Mouse (Mus musculus) cerebellum, adult 8-10 months (tissue): ENCODE measurements around the gene Baiap3.
A peak's percentile ranks its signal among the peaks of the same experiment; 100 is the strongest.
"Not testable (repeated sequence)": the region's sequence is repeated elsewhere in the genome, so short reads cannot be mapped to it uniquely, and the experiment has no call there.

Experiments
- DNase-seq: peaks from one replicate; pipeline ENCODE4 v3.0.0; 2022

Baiap3 gene

DNA sequence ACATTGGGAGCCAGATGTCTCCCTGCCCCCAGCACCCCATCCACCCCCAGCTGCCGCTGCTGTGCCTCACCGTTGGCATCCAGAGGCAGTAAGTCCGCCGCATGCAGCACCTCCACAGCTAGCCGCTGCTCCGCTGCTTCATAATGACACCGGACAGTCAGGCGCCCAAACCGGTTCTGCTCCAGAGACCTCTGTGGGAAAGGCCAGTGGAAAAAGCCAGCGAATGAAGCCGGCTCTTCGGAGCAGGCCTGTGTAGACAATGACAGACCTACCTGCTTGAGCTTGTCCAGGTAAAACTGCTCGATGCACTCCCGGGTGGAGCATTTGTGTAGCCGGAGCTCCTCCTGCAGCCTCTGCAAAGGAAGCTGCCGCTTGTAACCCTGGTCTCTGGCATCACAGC lies 11.9 kb downstream of the Baiap3 start:
- no peak for DNase-seq

GRCm38 (mm10) chr17:25243131-25243780 lies 12.9 kb downstream of the Baiap3 start:
- no peak for DNase-seq

- peak; percentile 76 for DNase-seq
These were observed 16.2 kb downstream of the Baiap3 start, which contains the start of the genes Gnptg and Tsr3 for GRCm38 (mm10) chr17:25239695-25240636. TSS of gene Gnptg (minus strand) at chr17:25240124. TSS of gene Tsr3 (plus strand) at chr17:25240170.

GRCm38 (mm10) chr17:25235635-25236034 lies 20.5 kb downstream of the Baiap3 start:
- no peak for DNase-seq

- DNase-seq, result not testable (repeated sequence)
These were observed 24.5 kb downstream of the Baiap3 start for GRCm38 (mm10) chr17:25231621-25232020.

DNA sequence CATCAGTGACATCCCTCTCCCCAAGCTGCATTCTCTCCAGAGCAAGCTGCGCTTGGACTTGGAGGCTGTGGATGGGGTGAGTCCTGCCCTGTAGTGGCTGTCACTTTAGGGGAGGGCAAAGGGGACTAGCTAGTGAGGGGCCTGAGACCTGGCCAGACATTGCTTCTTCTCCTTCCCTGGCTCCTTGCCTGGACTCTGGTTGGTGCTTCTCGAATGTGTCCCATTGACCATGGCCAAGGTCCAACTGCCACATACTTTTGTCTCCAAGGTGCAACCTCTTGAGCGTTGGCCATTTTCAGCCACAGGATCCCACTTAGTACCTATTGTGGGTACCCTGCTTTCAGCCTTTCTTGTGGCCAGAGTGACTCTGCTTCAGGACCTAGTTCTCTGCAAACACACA lies 25.5 kb downstream of the Baiap3 start:
- DNase-seq, result no peak

- DNase-seq, result not testable (repeated sequence)
These were observed 26.0 kb downstream of the Baiap3 start for GRCm38 (mm10) chr17:25230014-25230655.

DNA sequence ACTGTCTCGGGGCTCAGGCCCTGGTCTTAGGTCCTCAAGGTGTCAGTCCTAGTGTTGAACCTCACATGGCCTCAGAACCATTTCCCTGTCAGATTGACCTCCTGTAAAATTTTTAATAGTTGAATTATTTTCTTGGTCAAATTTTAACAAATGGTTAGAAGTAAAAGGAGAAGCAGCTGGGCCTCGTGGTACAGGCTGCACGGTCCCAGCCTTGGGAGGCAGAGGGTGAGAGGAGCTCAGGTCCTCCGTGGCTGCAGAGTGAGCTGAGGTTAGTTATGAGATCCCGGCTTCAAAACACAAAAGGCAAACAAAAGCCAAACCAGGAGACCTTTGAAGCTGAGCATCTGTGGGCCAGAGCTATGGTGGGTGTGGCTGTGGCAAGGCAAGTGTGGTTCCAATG lies 28.2 kb downstream of the Baiap3 start:
- no peak for DNase-seq

DNA sequence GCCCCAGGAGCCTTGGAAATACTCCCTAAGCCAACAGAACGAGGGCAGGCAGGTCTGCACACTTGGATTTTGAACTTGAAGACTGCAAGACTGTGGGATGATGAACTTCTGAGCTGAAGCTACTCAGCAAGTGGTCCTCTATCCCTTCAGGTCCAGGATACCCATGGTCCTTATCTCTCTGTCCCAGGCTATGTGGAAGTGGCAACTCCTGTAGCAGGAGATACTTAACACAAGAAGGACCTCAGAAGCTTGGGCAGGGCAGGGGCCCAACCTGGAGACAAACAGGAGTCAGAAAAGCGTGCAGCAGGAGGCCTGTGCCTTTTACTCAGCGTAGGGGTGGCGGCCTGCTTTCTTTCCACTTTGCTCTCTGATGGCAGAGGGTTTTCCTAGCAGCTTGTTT lies 30.5 kb downstream of the Baiap3 start:
- no peak for DNase-seq

DNA sequence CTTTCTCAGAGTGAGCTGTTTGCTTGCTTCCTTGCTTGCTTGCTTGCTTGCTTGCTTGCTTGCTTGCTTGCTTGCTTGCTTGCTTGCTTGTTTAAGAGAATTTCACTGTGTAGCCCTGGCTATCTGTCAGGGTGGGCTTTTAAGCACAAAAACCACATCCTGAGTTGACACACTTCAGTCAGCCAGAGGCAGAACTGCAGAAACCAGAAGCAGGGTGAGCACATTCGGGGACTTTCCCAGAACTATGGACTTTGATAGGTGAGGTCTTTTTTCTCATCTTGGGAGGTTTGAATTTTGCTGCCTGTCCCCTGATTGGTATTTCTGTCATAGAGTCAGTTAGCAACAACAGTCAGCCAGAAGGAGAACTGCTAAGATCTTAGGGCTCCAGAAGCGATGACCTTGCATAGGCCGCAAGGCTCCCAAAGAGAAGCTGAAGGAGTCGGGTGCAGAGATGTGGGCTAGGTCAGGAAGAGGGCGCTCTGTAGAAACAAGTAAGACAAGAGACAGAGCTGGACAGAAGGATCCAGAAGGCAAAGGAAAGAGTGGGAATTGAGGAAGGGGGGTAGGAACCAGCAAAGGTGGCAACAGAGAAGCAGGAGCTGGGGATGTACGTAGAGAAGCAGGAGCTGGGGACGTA lies 31.5 kb downstream of the Baiap3 start:
- no peak for DNase-seq

DNA sequence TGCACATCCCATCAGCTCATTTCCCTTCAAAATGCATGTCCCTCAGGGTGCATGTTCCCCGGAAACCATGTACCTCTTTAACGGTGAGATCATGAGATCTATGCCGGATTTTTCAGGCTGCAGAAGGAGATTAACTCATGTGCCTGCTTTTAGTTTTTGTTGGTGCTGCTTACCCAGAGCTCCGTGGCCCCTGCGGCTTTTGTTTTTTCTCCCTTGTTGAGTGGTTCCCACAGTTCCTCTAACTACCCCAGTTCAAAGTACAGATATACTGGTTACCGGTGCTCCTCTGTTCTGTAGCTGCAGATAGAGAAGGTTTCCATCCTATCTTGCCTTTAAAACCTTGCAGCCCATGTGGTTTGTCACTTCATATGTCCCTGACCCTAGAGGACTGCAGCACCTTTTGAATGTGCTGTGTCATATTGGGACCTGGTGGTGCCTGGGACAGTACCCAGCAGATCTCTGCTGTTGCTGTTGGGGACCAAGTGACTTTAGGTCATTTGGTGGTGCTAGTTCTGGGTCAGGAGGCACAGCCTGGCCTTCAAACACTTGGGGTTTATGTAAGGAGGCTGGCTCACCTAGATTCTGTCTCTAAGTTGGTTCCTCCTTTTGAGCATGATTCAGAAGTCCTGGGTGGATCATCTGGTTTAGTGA lies 33.1 kb downstream of the Baiap3 start:
- no peak for DNase-seq

- peak; percentile 54 for DNase-seq
These were observed 33.6 kb downstream of the Baiap3 start for GRCm38 (mm10) chr17:25222504-25222940.

DNA sequence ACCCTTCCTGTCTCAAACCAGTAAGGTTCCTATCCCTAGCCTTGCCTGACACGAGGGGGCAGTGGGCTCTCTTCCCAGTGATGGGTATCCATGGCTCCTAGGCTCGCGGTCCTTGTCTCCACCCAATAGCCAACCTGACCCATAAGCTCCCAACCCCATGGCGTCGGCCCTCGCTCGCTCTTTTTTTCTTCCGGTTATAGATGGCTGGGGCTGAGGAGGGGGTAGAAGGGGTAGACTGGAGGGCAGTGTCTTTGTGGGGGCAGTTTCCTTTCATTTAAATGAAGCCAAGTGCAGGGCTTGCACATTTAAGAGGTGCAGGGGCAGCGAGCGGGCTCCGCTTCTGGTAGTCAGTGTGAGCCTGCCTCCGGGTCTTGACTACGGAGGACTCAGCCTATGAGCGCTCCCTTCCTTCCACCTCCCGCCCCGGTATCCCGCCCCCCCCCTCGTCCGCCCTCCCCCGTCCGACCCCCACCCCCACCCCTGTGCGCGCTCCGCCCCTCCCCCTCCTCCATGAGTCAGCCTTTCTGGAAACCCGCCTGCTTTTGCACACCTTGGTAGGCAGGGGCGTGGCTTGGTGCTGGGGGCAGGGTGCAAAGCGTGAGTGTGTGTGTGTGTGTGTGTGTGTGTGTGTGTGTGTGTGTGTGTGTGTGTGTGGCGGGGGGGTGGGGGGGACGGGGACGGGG lies 34.2 kb downstream of the Baiap3 start:
- DNase-seq, result peak; percentile 76

DNA sequence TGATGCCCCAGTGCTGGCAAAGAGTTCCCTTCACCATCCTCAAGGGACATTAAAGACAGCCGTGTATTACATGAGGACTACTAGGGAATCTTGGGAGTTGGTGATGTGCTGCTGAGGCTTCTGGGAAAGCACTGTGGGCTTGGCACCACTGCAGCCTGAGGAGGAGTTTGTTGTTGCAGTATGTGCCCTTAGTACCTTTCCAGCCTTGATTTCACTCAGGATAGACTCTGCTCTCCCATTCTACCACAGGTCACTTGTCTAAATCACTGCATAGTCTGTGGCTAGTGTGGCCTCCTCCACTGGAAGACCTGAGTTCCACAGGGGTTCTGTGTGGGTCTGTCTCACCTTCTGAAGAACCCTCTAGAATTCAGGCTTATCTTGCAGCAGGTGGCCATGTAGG lies 35.4 kb downstream of the Baiap3 start:
- no peak for DNase-seq

DNA sequence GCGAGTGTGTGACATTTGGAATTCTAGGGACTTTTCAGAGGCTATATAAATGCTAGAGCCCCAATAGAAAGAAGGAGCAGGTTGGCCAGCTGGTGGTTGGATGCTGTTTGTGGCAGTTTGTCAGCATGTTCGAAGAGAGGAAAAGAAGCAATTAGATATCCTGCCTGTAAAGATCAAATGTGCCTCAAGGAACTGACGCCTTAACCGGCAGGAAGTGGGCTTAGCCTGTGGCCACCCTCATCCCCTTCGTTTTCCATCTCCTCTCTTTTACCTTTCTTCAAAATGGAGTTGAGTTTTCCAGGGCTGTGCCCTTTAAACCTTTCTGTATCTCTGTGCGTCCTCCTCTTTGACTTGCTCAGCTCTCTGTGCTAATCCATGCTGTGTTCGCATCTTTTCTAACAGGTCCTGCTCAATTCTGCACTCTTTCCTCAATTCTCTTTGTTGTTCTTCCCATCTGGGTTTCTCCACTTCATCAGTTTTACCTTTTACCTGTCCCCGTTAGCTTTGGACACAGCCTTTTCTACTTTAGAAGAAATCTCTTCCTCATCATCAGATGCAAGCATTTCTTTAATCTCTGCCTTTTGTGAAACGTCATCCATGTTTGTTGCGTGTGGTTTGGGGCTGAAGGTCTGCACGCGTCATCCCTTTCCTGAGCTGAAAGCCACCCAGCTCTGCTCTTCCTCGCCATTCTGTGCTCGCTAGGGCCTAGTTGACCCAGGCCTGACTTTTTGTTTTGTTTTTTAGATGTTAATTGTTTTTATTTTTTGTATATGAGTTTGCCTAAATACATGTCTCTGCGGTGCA lies 36.5 kb downstream of the Baiap3 start:
- DNase-seq, result no peak

GRCm38 (mm10) chr17:25218967-25219366 lies 37.2 kb downstream of the Baiap3 start:
- no peak for DNase-seq

GRCm38 (mm10) chr17:25215431-25215830 lies 40.7 kb downstream of the Baiap3 start:
- DNase-seq, result no peak

DNA sequence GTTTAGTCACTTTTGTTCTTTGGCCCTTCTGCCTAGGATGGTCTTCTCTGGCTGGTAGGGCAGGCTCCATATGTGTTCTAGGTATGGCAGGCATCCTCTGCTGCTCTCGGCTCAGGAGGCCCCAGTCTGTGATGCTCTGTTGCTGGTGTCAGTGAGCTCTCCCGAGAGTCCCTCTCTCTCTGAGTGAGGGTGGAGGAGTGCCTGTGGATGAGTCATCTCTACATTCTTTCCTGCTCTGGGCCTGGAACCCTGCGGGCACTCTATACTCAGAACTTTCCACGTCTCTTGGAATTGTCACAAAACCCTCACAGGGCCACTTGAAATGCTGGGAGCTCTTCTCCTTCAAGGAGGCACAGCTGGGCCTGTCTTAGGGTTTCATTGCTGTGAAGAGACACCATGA lies 44.5 kb downstream of the Baiap3 start:
- DNase-seq, result no peak

GRCm38 (mm10) chr17:25210680-25211466 lies 45.3 kb downstream of the Baiap3 start:
- peak; percentile 73 for DNase-seq

- no peak for DNase-seq
These were observed 46.2 kb downstream of the Baiap3 start for GRCm38 (mm10) chr17:25210006-25210405.
